Mouse (Mus musculus): ENCODE data around the gene Tnnt3. TPM values are rescaled to one million over a fixed set of nuclear protein-coding genes. Genes with fewer than 3 reads are reported as not detected.

Gene Tnnt3
- total and polyA plus RNA-seq, 3 experiments, result 3.1 to 13.3 (median 4.1) TPM

DNA sequence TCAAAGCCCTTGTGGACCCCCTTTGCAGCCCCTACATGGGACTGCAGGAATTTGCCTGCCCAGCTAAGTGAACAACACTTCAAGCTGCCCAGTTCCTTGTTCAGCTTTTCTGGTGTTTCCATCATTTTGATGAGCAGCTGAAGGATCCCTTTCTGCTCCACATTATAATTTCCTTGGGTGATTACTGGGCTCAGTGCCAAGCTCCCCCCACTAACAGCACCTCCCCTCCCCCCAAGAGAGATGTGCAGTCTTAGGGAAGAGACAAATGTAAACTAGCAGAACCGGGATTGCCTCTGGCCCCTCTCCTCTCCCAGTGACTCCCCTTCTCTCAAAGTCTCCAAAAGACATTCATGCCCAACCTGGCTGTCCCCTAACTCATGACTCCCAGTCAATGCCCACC lies 56.0 kb downstream of the Tnnt3 start:
- dilution Hi-C loops (cut with MboI; ENCODE audit: extremely low pct_ligation_motif_present, extremely low pct_unique_long_range_greater_than_20kb, low sequenced_read_pairs) (no loop called here), in situ Hi-C loops (cut with MboI; ENCODE audit: low pct_ligation_motif_present, low pct_unique_long_range_greater_than_20kb, low sequenced_read_pairs) (no loop called here)
- Histone ChIP-seq H3K79me2 (replicated peaks; ENCODE audit: control insufficient read depth, extremely low read depth, insufficient read depth, poor library complexity, severe bottlenecking) (no peaks in the 10 kb centered on the region), H3K4me3 (replicated peaks in 1 of 3; ENCODE audit: low read depth in 2 of 3, low read length in 2 of 3, poor library complexity in 1 of 3) (no peak overlapping the region), H3K4me2 (ENCODE audit: insufficient read depth, low read depth, poor library complexity, severe bottlenecking) (no peak overlapping the region), H3K27ac (ENCODE audit: insufficient read depth, low read depth) (no peak overlapping the region), H3K4me1 (ENCODE audit: control insufficient read depth in 1 of 2, insufficient read depth in 2 of 2) (no peaks in the 10 kb centered on the region), H3K27me3 (replicated peaks) (peaks cover 76% of the 10 kb centered on the region), H3K36me3 (replicated peaks in 1 of 2; ENCODE audit: control insufficient read depth in 1 of 2, insufficient read depth in 1 of 2, low read length in 1 of 2) (no peaks in the 10 kb centered on the region), H3K9me3 (replicated peaks; ENCODE audit: low read length) (no peaks in the 10 kb centered on the region), H3K9ac (ENCODE audit: insufficient read depth, low read depth) (no peak overlapping the region)
- TF ChIP-seq RCOR1 (conservative IDR thresholded peaks at IDR 0.05; ENCODE audit: low read depth, low read length), result no peak
- no peak for TF ChIP-seq PAX5 (IDR thresholded peaks at IDR 0.05; ENCODE audit: low read length)
- TF ChIP-seq NRF1 (IDR thresholded peaks at IDR 0.05; ENCODE audit: low read depth, low read length), result no peak
- TF ChIP-seq SIN3A (IDR thresholded peaks at IDR 0.05; ENCODE audit: low read length), result no peak
- no peak for TF ChIP-seq MEF2A (IDR thresholded peaks at IDR 0.05; ENCODE audit: borderline replicate concordance, low read depth, low read length)
- no peak for TF ChIP-seq EP300 (IDR thresholded peaks at IDR 0.05; ENCODE audit: low read length)
- TF ChIP-seq ELF1 (IDR thresholded peaks at IDR 0.05; ENCODE audit: low read depth, low read length), result no peak
- TF ChIP-seq ZC3H11A (IDR thresholded peaks at IDR 0.05; ENCODE audit: low read depth, low read length), result no peak
- no peak for TF ChIP-seq USF1 (IDR thresholded peaks at IDR 0.05; ENCODE audit: low read depth, low read length)
- no peak for TF ChIP-seq ETS1 (conservative IDR thresholded peaks at IDR 0.05; ENCODE audit: low read depth, low read length)
- TF ChIP-seq CHD2 (IDR thresholded peaks at IDR 0.05; ENCODE audit: low read length), result no peak
- TF ChIP-seq JUND (conservative IDR thresholded peaks at IDR 0.05; ENCODE audit: low read depth, low read length), result no peak
- DNase-seq (ENCODE audit: extremely low read depth), result no peak

DNA sequence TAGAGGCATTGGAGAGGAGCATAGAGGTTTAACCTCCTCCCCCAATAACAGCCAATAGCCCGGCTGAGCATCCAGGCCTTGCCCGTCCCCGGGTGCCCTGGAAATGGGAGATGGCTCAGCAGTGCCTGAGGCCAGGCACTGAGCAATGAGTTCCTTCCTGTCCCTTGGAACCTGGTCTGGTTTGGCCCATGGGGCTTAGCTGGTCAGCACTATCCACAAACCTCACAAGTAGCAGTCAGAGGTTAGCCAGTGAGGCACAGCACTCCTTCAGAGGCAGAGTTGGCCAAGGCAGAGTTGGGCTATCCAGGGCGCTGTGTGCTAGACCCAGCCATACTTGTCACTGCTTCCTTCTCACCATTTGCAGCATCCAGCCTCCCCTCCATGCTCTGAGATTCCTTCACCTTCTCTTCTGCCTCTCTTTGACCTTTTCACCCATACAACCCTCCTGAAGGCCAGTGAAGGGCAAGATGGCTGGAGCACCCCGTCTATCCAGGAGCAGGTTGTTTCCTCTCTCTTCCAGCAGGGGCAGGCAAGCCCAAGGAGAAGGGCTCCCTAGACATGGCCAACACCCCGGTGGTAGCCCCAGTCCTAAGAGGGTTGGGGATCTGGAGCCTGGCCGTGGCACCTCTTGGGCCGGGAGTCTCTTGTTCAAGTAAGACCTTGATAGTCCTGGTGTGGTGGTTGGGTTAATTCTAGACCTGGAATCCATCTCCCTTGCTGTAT lies 56.9 kb downstream of the Tnnt3 start:
- Histone ChIP-seq H3K27ac (ENCODE audit: insufficient read depth, low read depth) (no peak overlapping the region), H3K4me1 (ENCODE audit: control insufficient read depth in 1 of 2, insufficient read depth in 2 of 2) (no peaks in the 10 kb centered on the region), H3K4me3 (replicated peaks in 1 of 3; ENCODE audit: low read depth in 2 of 3, low read length in 2 of 3, poor library complexity in 1 of 3) (no peak overlapping the region), H3K36me3 (replicated peaks in 1 of 2; ENCODE audit: control insufficient read depth in 1 of 2, insufficient read depth in 1 of 2, low read length in 1 of 2) (no peaks in the 10 kb centered on the region), H3K4me2 (ENCODE audit: insufficient read depth, low read depth, poor library complexity, severe bottlenecking) (no peak overlapping the region), H3K9ac (ENCODE audit: insufficient read depth, low read depth) (no peak overlapping the region), H3K27me3 (replicated peaks) (peaks cover 82% of the 10 kb centered on the region), H3K9me3 (replicated peaks; ENCODE audit: low read length) (no peaks in the 10 kb centered on the region), H3K79me2 (replicated peaks; ENCODE audit: control insufficient read depth, extremely low read depth, insufficient read depth, poor library complexity, severe bottlenecking) (no peaks in the 10 kb centered on the region)
- in situ Hi-C loops (cut with MboI; ENCODE audit: low pct_ligation_motif_present, low pct_unique_long_range_greater_than_20kb, low sequenced_read_pairs) (no loop called here), dilution Hi-C loops (cut with MboI; ENCODE audit: extremely low pct_ligation_motif_present, extremely low pct_unique_long_range_greater_than_20kb, low sequenced_read_pairs) (no loop called here)
- no peak for DNase-seq (ENCODE audit: extremely low read depth)
- no peak for TF ChIP-seq TBP (conservative IDR thresholded peaks at IDR 0.05; ENCODE audit: low read depth, low read length)
- TF ChIP-seq CTCF (conservative IDR thresholded peaks at IDR 0.05 in 1 of 2, IDR thresholded peaks at IDR 0.05 in 1 of 2; ENCODE audit: low read depth in 2 of 2, low read length in 2 of 2), result 0 out of 4 replicates have a peak, but pooled peaks of 1 of the 2 experiments have one; percentile 15

Data from CH12.LX (cell line).